Mouse (Mus musculus): Measurements from ENCODE around the gene Plekhg3.

The Plekhg3 gene

DNA sequence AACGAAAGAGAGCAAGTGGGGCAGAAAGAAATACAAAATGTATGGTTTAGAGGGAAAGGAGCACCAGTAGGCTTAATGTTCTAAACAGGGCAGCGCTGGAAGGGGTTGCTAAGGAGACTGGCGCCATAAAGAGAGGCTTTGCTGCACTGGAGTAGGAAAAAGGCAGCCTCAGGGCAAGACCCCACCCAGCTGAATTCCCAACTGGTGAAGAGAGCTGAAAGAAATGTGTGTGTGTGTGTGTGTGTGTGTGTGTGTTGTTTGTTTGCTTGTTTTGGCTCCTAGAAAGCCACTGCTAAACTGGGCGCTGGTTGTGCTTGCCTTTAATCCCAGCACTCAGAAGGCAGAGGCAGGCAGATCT lies 84.9 kb downstream of the Plekhg3 start:
- in situ Hi-C loops (cut with MboI; ENCODE audit: low sequenced_read_pairs) = no loop called here

DNA sequence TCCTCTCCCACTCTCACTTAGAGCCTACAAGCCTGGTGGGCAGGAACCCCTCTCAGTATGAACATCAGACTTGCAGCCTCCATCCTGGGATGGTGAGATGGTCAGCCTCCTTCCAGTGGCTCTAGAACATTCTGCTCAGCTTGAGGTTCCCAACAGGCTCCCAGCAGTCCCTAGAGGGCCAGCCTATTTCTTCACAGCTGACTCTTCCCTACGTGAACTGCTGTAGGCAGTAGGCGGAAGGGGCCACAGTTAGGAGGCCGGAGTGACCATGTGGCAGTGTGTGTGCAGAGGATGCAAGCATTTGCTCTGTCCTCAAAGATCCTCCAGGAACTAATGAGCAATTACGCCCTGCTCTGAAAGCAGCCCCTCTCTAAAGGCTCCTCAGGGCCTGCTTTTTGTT lies 87.5 kb downstream of the Plekhg3 start:
- in situ Hi-C loops (cut with MboI; ENCODE audit: low sequenced_read_pairs) = no loop called here

DNA sequence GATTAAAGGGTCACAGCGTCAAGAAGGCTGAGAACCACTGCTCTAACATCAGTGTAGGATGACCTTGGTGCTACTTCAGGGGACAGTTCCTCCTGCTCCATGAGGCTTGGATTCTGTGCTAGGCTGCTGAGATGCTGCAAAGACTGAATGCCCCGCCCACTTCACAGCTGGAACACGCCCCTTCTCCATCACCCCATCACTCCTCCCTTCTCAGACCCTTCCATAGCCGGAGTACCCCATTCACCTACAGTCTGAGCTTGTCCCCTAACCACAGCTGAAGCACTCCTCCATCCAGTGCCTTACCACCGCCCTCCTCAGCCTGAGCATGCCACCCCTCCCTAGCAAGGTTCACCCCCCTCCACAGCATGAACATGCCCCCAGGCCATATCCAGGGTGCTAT lies 89.2 kb downstream of the Plekhg3 start:
- in situ Hi-C loops (cut with MboI; ENCODE audit: low sequenced_read_pairs) = no loop called here

DNA sequence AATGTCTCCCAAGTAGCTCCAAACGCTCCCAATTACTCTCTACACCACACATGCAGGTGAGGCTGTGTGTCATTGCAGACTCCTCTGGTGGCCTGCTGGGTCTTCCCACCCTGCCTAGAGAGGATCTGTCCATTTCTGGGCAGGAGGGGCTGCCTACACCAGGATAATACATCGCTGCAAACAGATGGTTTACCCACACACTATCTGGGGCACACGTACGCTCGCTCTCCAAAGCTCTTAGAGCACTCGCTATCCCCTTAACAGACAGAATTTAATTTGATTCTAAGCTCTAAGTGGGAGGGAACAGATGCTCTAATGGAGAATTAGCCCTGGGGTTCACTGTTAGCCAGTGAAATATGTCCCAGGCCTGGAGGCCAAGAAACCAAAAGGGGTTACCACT lies 92.7 kb downstream of the Plekhg3 start:
- in situ Hi-C loops (cut with MboI; ENCODE audit: low sequenced_read_pairs) = no loop called here

Data from CH12F3 (cell line).